Mouse (Mus musculus): ENCODE data around the gene Rbx1. TPM values are rescaled to one million over a fixed set of nuclear protein-coding genes. Genes with fewer than 3 reads are reported as not detected.

Rbx1 gene
- polyA plus RNA-seq, 1 experiment, result 118 TPM

DNA sequence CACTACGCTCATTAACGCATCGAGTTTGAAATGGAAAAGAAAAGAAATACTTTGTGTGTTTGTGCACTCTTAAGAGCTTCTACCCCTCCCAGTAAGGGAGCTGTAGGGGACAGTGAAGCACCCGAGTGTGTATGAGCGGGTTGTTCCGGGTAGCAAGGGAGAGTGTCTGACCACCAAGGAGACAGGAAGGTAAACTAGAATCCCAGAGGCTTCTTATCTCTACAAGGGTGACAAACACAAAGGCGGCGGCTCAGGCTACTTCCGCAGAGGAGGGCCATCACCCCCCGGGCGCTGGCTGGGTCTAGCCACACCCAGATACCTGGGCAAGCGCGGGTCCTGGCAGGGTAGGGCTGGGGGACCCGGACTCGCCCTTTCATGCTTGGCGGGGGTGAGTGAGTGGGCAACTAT, 56.7 kb downstream of the Rbx1 start:
- DNase-seq, result no peak
- TF ChIP-seq CTCF (conservative IDR thresholded peaks at IDR 0.05; ENCODE audit: insufficient read depth, insufficient read length, low read depth, low read length), result no peak
- no peak for TF ChIP-seq POLR2A (IDR thresholded peaks at IDR 0.05; ENCODE audit: low read depth, low read length)

DNA sequence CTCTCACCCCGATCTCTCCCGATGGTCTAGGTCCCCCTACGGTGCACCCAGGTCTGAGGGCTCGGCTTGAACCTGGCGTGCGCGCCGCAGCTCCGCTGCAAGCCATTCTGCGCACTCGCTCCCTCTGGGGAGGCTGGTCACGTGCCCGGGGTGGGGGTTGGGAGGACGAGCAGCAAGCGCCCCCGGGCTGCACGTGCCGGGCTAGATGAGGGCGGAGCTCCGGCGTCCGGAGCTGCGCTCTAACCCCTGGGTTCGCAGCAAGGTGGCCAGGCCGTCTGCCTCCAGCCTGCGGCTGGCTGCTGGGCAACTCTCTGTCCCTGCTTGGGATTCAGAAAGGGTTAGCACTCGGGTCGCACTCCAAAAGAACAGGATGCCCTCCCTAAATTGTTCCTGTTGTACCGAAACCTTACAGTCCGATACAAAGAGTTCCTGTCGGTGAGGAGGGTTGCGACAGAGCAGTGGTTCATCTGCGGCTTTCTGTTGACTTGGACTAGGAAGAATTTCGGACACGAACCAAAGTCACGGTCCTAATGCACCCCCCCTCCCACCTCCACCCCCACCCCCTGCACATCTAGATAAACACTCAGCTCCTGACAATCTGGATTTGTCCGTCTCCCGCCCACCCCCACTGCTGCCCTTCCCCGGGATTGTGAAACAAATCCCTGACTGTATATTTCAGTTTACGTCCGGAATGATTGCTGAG, 57.2 kb downstream of the Rbx1 start:
- H3K27ac ChIP-seq (ENCODE audit: insufficient read depth, low read depth, low read length), result peak overlapping the region; percentile 94
- H3K36me3 ChIP-seq (ENCODE audit: control insufficient read depth, insufficient read depth, low read length), result no peaks in the 10 kb centered on the region
- no peaks in the 10 kb centered on the region for H3K27me3 ChIP-seq (replicated peaks; ENCODE audit: control insufficient read depth, insufficient read depth, low read length)
- peak; percentile 96 for DNase-seq
- no peaks in the 10 kb centered on the region for H3K4me1 ChIP-seq (ENCODE audit: control insufficient read depth, insufficient read depth, low read length)
- no peak for TF ChIP-seq CTCF (conservative IDR thresholded peaks at IDR 0.05; ENCODE audit: insufficient read depth, insufficient read length, low read depth, low read length)
- peak; percentile 85 for TF ChIP-seq POLR2A (IDR thresholded peaks at IDR 0.05; ENCODE audit: low read depth, low read length)
- under 1% methylated on average over 41 of the region's 41 CpGs for WGBS
- H3K4me3 ChIP-seq (ENCODE audit: insufficient read depth, low read depth, low read length), result peak overlapping the region; percentile 70

More for the DNA sequence above, 56.7 kb downstream of the Rbx1 start:
- H3K4me3 ChIP-seq (ENCODE audit: insufficient read depth, low read depth, low read length), result peak overlapping the region; percentile 70
- peaks cover 4% of the 10 kb centered on the region; the same call in 1 of the 2 replicates for H3K4me1 ChIP-seq (ENCODE audit: control insufficient read depth, insufficient read depth, low read length)
- no peaks in the 10 kb centered on the region for H3K27me3 ChIP-seq (replicated peaks; ENCODE audit: control insufficient read depth, insufficient read depth, low read length)
- no peaks in the 10 kb centered on the region for H3K36me3 ChIP-seq (ENCODE audit: control insufficient read depth, insufficient read depth, low read length)
- peak overlapping the region; percentile 94 for H3K27ac ChIP-seq (ENCODE audit: insufficient read depth, low read depth, low read length)
- under 1% methylated on average over 16 of the region's 16 CpGs for WGBS

DNA sequence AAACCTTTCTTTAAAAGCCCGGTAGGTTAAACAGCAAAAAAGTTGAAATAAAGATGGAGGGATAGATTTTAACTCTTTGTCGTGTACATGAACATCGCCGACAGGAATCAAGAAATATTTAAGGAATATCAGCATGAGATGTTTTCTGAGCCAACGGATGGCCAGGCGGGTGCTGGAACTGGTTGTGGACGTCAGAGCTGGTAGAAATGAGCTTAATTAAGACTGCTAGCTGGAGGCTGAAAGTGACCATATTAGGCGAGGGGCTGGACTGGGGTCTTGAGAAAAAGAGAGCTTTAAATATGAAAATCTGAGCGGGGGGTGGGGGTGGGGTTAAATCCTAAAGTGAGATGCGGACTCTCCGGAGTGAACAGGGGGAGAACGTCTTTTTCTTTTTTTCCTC, 57.8 kb downstream of the Rbx1 start:
- no peak for TF ChIP-seq POLR2A (IDR thresholded peaks at IDR 0.05; ENCODE audit: low read depth, low read length)
- no peak for TF ChIP-seq CTCF (conservative IDR thresholded peaks at IDR 0.05; ENCODE audit: insufficient read depth, insufficient read length, low read depth, low read length)
- H3K27ac ChIP-seq (ENCODE audit: insufficient read depth, low read depth, low read length), result no peak overlapping the region
- no peaks in the 10 kb centered on the region for H3K36me3 ChIP-seq (ENCODE audit: control insufficient read depth, insufficient read depth, low read length)
- DNase-seq, result peak; percentile 21
- no peaks in the 10 kb centered on the region for H3K27me3 ChIP-seq (replicated peaks; ENCODE audit: control insufficient read depth, insufficient read depth, low read length)
- no peaks in the 10 kb centered on the region for H3K4me1 ChIP-seq (ENCODE audit: control insufficient read depth, insufficient read depth, low read length)
- WGBS, result 22% methylated on average over 12 of the region's 12 CpGs
- H3K4me3 ChIP-seq (ENCODE audit: insufficient read depth, low read depth, low read length), result peak overlapping the region; percentile 21; the same call in 1 of the 2 replicates

Other genes with a start within 250 kb of the Rbx1 start
- gene Mchr1, start 230.8 kb upstream of the Rbx1 start, polyA plus RNA-seq (2012; rRNA removed), result 2.1 and 2.3 TPM in 2 replicates
- gene Slc25a17, start 105.5 kb upstream of the Rbx1 start, polyA plus RNA-seq (2012; rRNA removed), result 78.3 and 78.6 TPM in 2 replicates
- gene St13, start 66.2 kb upstream of the Rbx1 start, polyA plus RNA-seq (2012; rRNA removed), result 40.7 and 46.3 TPM in 2 replicates
- gene Xpnpep3, start 66.2 kb upstream of the Rbx1 start, polyA plus RNA-seq (2012; rRNA removed), result 9.6 and 10.7 TPM in 2 replicates
- gene Dnajb7, start 58.0 kb upstream of the Rbx1 start, polyA plus RNA-seq (2012; rRNA removed), result 0.06 TPM in 1 of 2 replicates, not detected in the other
- gene Ep300, start 119.1 kb downstream of the Rbx1 start, polyA plus RNA-seq (2012; rRNA removed), result 20.3 and 24.4 TPM in 2 replicates
- 14.2 and 14.7 TPM in 2 replicates for gene L3mbtl2, start 197.6 kb downstream of the Rbx1 start, polyA plus RNA-seq (2012; rRNA removed)
- gene Chadl, start 231.0 kb downstream of the Rbx1 start, polyA plus RNA-seq (2012; rRNA removed), result 9.0 and 12.5 TPM in 2 replicates